Mouse (Mus musculus) heart, postnatal 0 days (tissue): ENCODE results near the gene Spdef. TPM values are rescaled to one million over a fixed set of nuclear protein-coding genes. Genes with fewer than 3 reads are reported as not detected.

Source experiments
- ATAC-seq: fragments of 200-750 bp; cut with Nextera tagmentation; 2 replicates; pipeline ENCODE4 v1.8.0; 2017; ENCODE audit warnings: low read depth, moderate number of reproducible peaks, moderate library complexity; ENCODE audit not compliant: insufficient read depth
- DNase-seq: peaks from one replicate; pipeline ENCODE4 v3.0.0-alpha.2; 2016; ENCODE audit warnings: low spot score
- H3K27ac ChIP-seq: fragments of 300-500 bp; sonication (generic); 2 replicates; pipeline ENCODE4 v1.5.1; 2014; ENCODE audit warnings: low read depth, mild to moderate bottlenecking
- H3K27me3 ChIP-seq: fragments of 300-500 bp; sonication (generic); 2 replicates; pipeline ENCODE4 v1.6.1; 2014; ENCODE audit warnings: low read length, mixed read lengths; ENCODE audit not compliant: control insufficient read depth, insufficient read depth
- H3K36me3 ChIP-seq: fragments of 300-500 bp; sonication (generic); replicated peaks from 2 replicates; pipeline ENCODE4 v1.6.1; 2014; ENCODE audit warnings: low read length, mixed read lengths; ENCODE audit not compliant: control insufficient read depth, insufficient read depth
- H3K4me1 ChIP-seq: fragments of 300-500 bp; sonication (generic); 2 replicates; pipeline ENCODE4 v1.6.1; 2014; ENCODE audit warnings: antibody characterized with exemption; ENCODE audit not compliant: control insufficient read depth, insufficient read depth
- H3K4me2 ChIP-seq: fragments of 300-500 bp; sonication (generic); 2 replicates; pipeline ENCODE4 v1.6.1; 2014; ENCODE audit warnings: low read depth, mild to moderate bottlenecking, low read length, moderate library complexity
- H3K4me3 ChIP-seq: fragments of 300-500 bp; sonication (generic); 2 replicates; pipeline ENCODE4 v1.5.1; 2014; ENCODE audit warnings: low read depth, low read length
- H3K9ac ChIP-seq: fragments of 300-500 bp; sonication (generic); replicated peaks from 2 replicates; pipeline ENCODE4 v1.6.1; 2014; ENCODE audit warnings: low read depth, low read length, mixed read lengths
- H3K9me3 ChIP-seq: fragments of 300-500 bp; sonication (generic); replicated peaks from 2 replicates; pipeline ENCODE4 v1.6.1; 2016; ENCODE audit warnings: low read length; ENCODE audit not compliant: control insufficient read depth
- CTCF ChIP-seq: IDR thresholded peaks from 2 replicates; pipeline ENCODE4 v1.5.1; 2016; ENCODE audit warnings: antibody characterized with exemption, control low read depth, low read depth
- EP300 ChIP-seq: IDR thresholded peaks from 2 replicates; pipeline ENCODE4 v1.6.1; 2016; ENCODE audit warnings: antibody characterized with exemption, low read depth
- WGBS: fragments of 180-500 bp; shearing (Covaris S2); extraction: QIAGEN DNeasy Blood & Tissue Kit; methylation state at CpG from one replicate; pipeline ENCODE4 v1.1.7; 2014; 5-methylcytosine and 5-hydroxymethylcytosine counted together
- polyA plus RNA-seq: library from polyadenylated mRNA; unstranded; fragments of >200 nt; fragmentation: Nextera tagmentation; extraction: Ambion mirVana; gene quantifications from 2 replicates; pipeline ENCODE4 v1.2.1, GENCODE M21; 2015
- total RNA-seq: library from RNA; depleted of rRNA; stranded (reverse); fragments of >200 nt; gene quantifications from 2 replicates; pipeline ENCODE4 v1.2.3, GENCODE M21; 2014; ENCODE audit warnings: low replicate concordance

The Spdef gene
- total and polyA plus RNA-seq, 2 experiments from 2014 or later = 0.22 to 5.1 TPM

DNA sequence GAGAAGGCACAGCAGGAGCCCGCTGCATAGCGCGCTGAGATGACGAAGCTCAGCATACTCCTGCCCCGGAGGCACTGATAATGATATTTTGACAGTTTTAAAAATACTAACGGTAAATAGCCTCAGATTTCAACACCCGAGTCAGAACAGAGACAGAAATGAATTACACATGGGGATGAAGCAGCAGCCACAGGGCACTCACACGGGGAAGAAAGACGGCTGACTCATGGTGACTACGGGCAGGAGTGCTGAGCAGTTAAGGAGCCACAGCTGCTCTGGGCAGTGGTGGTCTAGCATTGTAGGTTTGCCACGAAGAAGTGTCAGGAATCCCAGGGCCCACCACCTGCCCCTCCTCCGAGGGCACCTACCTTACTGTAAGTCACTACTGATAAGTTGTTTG is 38.8 kb upstream of the Spdef start:
- 69% methylated on average over 12 of the region's 12 CpGs for WGBS
- no peak overlapping the region for H3K4me2 ChIP-seq
- TF ChIP-seq EP300 (no peak), CTCF (no peak)
- no peak for DNase-seq
- H3K4me3 ChIP-seq = no peak overlapping the region
- no peak overlapping the region for H3K9ac ChIP-seq
- no peaks in the 10 kb centered on the region for H3K4me1 ChIP-seq
- 0 out of 2 replicates have a peak, but pooled peaks cover 4% of the 10 kb centered on the region for H3K9me3 ChIP-seq
- no peaks in the 10 kb centered on the region for H3K27me3 ChIP-seq
- H3K36me3 ChIP-seq = peaks cover 31% of the 10 kb centered on the region
- ATAC-seq = no peak
- H3K27ac ChIP-seq = no peak overlapping the region

DNA sequence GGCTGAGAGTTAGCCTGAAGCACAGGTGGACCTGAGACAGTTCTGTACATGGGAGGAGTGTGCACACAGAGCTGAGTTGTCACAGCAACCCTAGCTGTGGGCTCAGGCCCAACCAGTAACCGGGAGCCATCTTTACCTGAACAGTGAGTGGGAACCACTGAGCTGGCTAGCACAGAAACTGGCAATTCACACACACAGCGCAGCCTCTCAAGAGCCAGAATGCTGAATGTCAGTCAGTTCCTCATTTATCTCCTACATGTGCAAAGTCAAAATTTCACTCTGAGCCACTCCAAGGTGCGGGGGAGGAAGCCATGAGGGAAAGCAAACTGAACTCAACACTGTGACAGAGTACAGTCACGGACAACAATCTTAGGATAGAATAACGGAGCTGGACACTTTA is 38.4 kb upstream of the Spdef start:
- H3K27me3 ChIP-seq = no peaks in the 10 kb centered on the region
- H3K9ac ChIP-seq = no peak overlapping the region
- WGBS = 75% methylated on average over 5 of the region's 5 CpGs
- TF ChIP-seq CTCF (no peak), EP300 (no peak)
- H3K36me3 ChIP-seq = peaks cover 31% of the 10 kb centered on the region
- H3K4me2 ChIP-seq = no peak overlapping the region
- DNase-seq (no peak), ATAC-seq (no peak)
- H3K27ac ChIP-seq = no peak overlapping the region
- H3K4me1 ChIP-seq = no peaks in the 10 kb centered on the region
- H3K9me3 ChIP-seq = 0 out of 2 replicates have a peak, but pooled peaks cover 4% of the 10 kb centered on the region
- no peak overlapping the region for H3K4me3 ChIP-seq

DNA sequence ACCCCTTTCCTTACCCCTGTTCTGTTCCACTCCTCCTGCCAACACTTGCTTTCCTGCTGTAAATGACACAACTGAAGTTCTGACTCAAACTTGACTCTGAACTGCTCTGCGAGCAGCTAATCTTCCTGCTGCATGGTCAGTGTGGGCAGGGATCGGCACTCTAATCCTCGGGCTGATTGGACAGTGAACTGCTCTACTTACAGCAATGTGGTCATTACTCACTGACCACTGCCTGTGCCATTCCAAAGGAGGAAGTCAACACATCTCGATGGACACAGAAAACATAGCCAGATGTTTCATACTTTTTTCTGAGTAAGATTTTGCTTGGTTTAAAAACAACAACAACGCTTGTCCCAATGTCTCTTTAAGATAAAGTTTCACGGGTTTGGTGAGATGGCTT is 36.3 kb upstream of the Spdef start:
- WGBS = 96% methylated on average over 6 of the region's 6 CpGs
- Histone ChIP-seq H3K4me2 (no peak overlapping the region), H3K27me3 (no peaks in the 10 kb centered on the region), H3K27ac (no peak overlapping the region), H3K4me1 (no peaks in the 10 kb centered on the region), H3K9me3 (0 out of 2 replicates have a peak, but pooled peaks cover 4% of the 10 kb centered on the region), H3K9ac (no peak overlapping the region), H3K36me3 (peaks cover 31% of the 10 kb centered on the region), H3K4me3 (no peak overlapping the region)
- DNase-seq (no peak), ATAC-seq (no peak)
- no peak for TF ChIP-seq EP300
- TF ChIP-seq CTCF = no peak

DNA sequence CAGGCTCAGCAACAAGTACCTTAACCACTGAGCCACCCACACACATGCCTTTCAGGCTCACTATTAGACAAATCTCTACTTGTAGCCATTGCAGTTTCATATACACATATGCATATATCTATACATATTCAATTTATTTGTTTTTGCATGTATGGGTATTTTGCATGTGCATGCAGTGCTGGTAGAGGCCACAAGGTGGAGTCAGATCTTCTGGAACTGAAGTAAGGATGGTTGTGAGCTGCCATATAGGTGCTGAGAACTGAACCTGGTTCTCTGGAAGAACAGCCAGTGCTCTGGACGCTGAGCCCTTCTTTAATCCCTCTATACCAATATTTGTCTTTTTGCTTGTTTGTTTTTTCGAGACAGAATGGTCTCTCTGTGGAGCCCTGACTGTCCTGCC is 35.7 kb upstream of the Spdef start:
- no peak overlapping the region for H3K4me2 ChIP-seq
- no peak overlapping the region for H3K4me3 ChIP-seq
- no peak overlapping the region for H3K27ac ChIP-seq
- WGBS = 96% methylated on average over 2 of the region's 2 CpGs
- no peaks in the 10 kb centered on the region for H3K4me1 ChIP-seq
- no peak for TF ChIP-seq EP300
- 0 out of 2 replicates have a peak, but pooled peaks have one; percentile 13 for TF ChIP-seq CTCF
- DNase-seq (no peak), ATAC-seq (no peak)
- peaks cover 31% of the 10 kb centered on the region for H3K36me3 ChIP-seq
- H3K27me3 ChIP-seq = no peaks in the 10 kb centered on the region
- H3K9ac ChIP-seq = no peak overlapping the region
- H3K9me3 ChIP-seq = 0 out of 2 replicates have a peak, but pooled peaks cover 4% of the 10 kb centered on the region

DNA sequence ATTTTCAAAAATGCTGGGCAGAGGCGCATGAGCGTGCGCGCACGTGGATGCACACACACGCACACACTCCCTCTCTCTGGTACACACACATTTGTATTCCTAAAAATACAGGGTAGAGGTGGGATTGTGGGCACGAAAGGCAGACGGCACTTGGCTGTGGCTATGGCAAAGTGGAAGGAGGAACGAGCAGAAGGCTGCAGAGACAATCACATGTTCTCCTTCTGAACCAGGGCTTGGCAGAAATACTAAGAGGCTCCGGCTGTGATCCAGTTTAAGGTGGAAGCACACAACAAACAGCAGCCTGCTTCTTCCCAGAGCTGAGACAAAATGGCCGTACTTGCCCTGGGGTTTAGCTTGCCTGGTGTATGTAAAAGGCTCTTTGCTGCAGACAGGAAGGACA is 34.1 kb upstream of the Spdef start:
- no peaks in the 10 kb centered on the region for H3K27me3 ChIP-seq
- peaks cover 27% of the 10 kb centered on the region for H3K36me3 ChIP-seq
- ATAC-seq (no peak), DNase-seq (no peak)
- WGBS = 92% methylated on average over 11 of the region's 11 CpGs
- H3K27ac ChIP-seq = no peak overlapping the region
- no peak overlapping the region for H3K4me2 ChIP-seq
- no peak overlapping the region for H3K4me3 ChIP-seq
- no peak for TF ChIP-seq EP300
- no peak for TF ChIP-seq CTCF
- H3K9me3 ChIP-seq = 0 out of 2 replicates have a peak, but pooled peaks cover 4% of the 10 kb centered on the region
- no peak overlapping the region for H3K9ac ChIP-seq
- no peaks in the 10 kb centered on the region for H3K4me1 ChIP-seq

DNA sequence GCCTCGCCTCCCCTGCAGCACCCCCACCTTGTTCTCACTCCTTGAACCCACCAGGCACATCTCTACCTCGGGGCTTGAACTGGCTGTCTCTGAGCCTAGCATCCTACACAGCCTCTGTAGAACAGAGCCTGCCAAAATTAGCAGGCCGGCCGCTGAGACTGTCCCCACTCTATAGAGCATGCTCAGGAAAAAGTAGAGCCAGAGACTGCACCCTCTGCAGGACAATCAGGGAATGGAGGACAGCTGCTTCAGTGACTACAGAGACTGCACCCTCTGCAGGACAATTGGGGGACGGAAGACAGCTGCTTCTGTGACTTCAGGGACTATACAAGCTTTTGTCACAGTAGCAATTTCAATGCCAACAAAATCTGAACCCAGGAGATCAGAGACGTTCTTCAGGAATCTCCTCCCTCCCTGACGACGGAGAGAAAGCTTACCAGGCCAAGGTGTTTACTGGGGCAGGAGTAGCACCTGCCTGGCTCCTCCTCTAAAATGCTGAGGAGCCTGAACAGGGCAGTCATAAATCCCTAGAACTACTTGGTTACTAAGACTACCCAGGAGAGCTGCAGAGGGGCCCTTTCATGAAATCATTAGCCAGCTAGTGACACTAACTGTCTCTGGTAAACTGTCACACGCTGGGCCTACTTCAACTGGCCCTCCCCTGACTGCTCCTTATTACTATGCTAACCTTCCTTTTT is 33.0 kb upstream of the Spdef start:
- no peak overlapping the region for H3K4me2 ChIP-seq
- TF ChIP-seq EP300 = no peak
- TF ChIP-seq CTCF = peak; percentile 99
- H3K9me3 ChIP-seq = 0 out of 2 replicates have a peak, but pooled peaks cover 4% of the 10 kb centered on the region
- H3K9ac ChIP-seq = no peak overlapping the region
- peak; percentile 88 for DNase-seq
- H3K27ac ChIP-seq = no peak overlapping the region
- peak; percentile 90 for ATAC-seq
- H3K36me3 ChIP-seq = peaks cover 22% of the 10 kb centered on the region
- H3K4me3 ChIP-seq = no peak overlapping the region
- WGBS = 30% methylated on average over 9 of the region's 9 CpGs
- no peaks in the 10 kb centered on the region for H3K4me1 ChIP-seq
- H3K27me3 ChIP-seq = no peaks in the 10 kb centered on the region
